Mouse (Mus musculus) embryo, embryonic 10 days (tissue): ENCODE measurements around the gene Pdap1.
"Not testable (repeated sequence)": the region's sequence is repeated elsewhere in the genome, so short reads cannot be mapped to it uniquely, and the experiment has no call there.

Source experiments
- DNase-seq: peaks from one replicate; pipeline ENCODE4 v3.0.0-alpha.2; 2015; ENCODE audit warnings: low spot score

Gene Pdap1

GRCm38 (mm10) chr5:145139571-145140519 lies at the start of gene Pdap1, which contains the start of gene Bud31:
Pdap1 (minus strand) TSS chr5:145140238.
Bud31 (plus strand) TSS chr5:145140362.
- peak; percentile 96 for DNase-seq

DNA sequence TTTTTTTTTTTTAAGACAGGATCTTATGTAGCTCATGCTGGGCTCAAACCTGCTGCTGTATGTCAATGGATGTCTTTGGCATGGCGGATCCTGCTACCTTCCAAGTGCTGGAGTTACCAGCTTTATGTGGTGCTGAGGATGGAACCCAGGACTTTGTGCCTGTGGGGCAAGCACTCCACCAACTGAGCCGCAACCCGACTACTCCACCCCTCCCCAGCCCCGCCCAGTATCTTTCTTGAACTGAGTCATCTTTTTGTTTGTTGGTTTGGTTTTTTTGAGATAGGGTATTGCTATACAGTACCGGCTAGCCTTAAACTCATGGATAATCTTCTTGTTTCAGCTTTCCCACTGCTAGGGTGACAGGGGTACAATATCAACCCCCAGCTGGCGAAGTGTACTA lies 49.4 kb upstream of the Pdap1 start:
- no peak for DNase-seq

GRCm38 (mm10) chr5:145185244-145185643 lies 45.2 kb upstream of the Pdap1 start:
- DNase-seq: no peak

- no peak for DNase-seq
Measured at GRCm38 (mm10) chr5:145178461-145178980, 38.5 kb upstream of the Pdap1 start.

- DNase-seq: peak; percentile 26
Measured at GRCm38 (mm10) chr5:145167306-145167661, 27.2 kb upstream of the Pdap1 start.

DNA sequence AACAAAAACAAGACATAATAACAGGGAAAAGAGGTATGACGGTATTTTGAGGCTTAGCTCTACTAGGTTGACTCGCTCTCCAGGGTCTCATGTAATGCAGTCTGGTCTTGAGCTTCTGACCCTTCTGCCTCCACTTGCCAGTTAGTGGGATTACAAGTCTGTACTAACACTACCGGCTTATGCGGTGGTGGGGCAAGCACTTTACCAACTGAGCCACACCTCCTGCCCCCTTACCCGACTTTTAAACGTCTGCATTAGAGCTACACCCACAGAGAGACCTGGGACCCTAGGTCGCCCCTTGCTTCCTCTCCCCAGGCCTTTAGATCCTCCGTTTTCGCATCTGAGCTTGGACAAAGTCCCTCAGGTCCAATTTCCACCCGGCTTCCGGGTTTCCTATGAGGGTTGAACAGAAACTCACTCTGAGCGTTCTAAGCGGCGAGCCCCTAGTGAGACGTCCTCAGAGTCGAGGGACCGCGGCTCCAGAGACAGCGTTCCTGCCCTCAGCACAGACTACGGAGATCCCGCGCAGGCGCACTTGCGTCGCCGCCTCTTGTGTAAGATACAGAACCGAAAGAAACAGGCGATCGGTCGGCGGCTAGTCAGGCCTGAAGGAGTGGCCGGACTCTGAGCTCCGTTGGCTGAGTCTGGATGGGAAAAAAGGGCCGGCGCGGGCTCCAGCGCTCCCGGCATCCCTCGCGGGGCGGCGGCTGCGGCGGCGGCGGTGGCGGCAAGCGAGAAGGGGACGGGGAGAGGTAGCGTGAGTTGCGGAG lies 26.7 kb upstream of the Pdap1 start, which contains the start of the genes Ptcd1 and Cpsf4:
Ptcd1 (minus strand) TSS at position 573 of the 770 bp plus-strand sequence.
Cpsf4 (plus strand) TSS at position 678 of the 770 bp plus-strand sequence.
- peak; percentile 100 for DNase-seq

- DNase-seq: no peak
Measured at GRCm38 (mm10) chr5:145165184-145165583, 25.1 kb upstream of the Pdap1 start.

- DNase-seq: no peak
Measured at GRCm38 (mm10) chr5:145164710-145165109, 24.7 kb upstream of the Pdap1 start.

DNA sequence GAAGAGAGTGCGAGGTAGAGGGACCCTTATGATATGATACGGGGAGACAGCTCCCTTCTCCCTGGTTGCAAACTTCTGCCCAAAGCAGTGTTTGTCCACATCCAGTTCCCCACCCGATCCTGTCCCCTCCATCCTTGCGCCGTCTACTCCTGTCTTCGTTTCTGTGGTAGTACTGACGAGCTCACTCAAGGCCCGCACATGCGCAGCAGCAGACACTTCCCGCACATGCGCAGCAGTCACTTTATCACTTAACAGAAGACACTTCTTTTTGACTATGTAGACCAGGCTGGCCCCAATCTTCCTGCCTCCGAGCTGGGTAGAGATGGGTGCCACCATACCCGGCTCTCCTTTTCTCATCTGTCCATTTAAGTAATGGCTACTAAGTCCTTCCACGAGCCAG lies 21.3 kb upstream of the Pdap1 start:
- no peak for DNase-seq

DNA sequence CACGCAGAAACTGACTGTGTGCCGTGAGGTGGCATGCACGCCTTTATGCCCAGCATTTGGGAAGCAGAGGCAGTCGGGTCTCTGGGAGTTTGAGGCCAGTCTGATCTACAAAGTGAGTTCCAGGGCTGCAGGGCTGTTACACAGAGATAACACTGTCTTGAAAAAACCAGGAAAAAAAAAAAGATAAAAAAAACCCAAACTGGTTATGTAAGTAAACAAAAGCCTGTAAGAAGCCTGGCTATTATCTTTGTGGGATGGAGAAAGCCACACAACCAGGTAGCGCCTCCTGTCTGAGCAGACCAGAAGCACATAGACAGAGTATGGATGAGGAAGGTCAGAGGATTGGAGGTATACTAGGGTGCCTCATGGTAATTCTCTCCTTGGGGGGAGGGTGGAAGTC lies 12.7 kb upstream of the Pdap1 start:
- DNase-seq: no peak

GRCm38 (mm10) chr5:145149294-145149693 lies 9.3 kb upstream of the Pdap1 start:
- no peak for DNase-seq

- no peak for DNase-seq
Measured at GRCm38 (mm10) chr5:145147748-145148147, 7.7 kb upstream of the Pdap1 start.

GRCm38 (mm10) chr5:145140611-145141010 lies 573 bp upstream of the Pdap1 start:
- no peak for DNase-seq

GRCm38 (mm10) chr5:145138836-145139235 lies 1.2 kb downstream of the Pdap1 start:
- no peak for DNase-seq

- DNase-seq: not testable (repeated sequence)
Measured at GRCm38 (mm10) chr5:145133275-145133674, 6.8 kb downstream of the Pdap1 start.

DNA sequence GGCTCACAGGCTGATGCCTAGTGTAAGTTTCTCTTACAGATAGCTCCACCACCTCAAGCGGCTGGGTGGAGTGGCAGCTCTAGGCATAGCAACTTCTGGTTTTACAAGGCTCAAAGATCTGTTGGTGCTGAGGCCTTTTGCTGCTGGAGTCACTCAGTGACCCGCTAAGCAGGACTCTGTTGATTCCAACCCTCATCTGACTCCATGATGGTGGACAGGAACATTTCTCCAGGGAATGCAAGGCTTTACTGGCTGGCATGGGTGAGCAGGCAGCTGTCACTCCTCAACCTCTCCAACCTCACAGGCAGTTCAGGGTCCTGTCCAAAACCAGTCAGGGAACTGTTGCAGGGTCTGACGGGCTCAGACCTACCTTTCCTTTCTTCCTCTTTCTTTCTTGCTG lies 9.0 kb downstream of the Pdap1 start:
- no peak for DNase-seq

GRCm38 (mm10) chr5:145130191-145130590 lies 9.8 kb downstream of the Pdap1 start:
- DNase-seq: no peak

- not testable (repeated sequence) for DNase-seq
Measured at GRCm38 (mm10) chr5:145129773-145130172, 10.3 kb downstream of the Pdap1 start.

- DNase-seq: no peak
Measured at GRCm38 (mm10) chr5:145129124-145129523, 10.9 kb downstream of the Pdap1 start.

GRCm38 (mm10) chr5:145126580-145126979 lies 13.5 kb downstream of the Pdap1 start:
- DNase-seq: no peak

- DNase-seq: no peak
Measured at GRCm38 (mm10) chr5:145123396-145123795, 16.6 kb downstream of the Pdap1 start.

DNA sequence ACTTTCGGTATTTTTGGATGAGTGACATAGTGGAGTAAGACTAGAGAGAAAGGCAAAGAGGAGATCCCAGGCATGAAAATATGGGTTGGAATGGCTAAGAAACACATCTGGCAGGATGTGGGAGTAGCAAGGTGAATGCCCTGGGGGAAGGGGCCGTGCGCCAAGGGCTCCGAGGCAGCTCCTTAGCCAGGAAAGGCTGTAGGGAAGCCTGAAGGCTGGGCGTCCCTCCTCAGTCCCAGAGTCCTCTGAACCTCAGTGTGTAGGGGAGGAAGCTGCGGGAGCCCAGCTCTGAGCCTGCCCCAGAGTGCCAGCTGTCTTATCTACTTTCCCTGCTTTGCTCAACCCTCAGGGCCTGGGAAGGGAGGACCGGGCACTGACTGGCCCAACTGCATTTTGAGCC lies 19.1 kb downstream of the Pdap1 start:
- no peak for DNase-seq

DNA sequence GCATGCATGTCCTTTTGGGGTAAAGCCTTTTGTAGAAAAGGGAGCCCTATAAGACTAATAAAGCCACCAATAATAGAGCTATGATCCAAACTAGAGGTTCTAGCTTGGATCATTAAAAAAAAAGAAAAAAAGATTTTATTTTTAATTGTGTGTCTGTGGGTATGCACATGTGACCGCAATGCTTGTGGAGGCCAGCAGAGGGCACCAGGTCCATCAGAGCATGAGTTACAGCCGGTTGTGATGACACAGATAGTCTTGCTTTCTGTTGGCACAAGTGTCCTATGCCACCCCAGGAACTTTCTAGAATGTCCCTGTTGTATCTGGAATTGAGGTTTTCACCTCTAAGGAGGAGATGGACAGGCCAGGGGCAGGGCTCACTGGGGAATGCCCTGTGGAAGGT lies 20.7 kb downstream of the Pdap1 start:
- no peak for DNase-seq
